ENCODE assay signal across 11 mouse cellular contexts in genomic region chr10:121430764-121431540, GRCm38 (mm10). TPM values are rescaled to one million over a fixed set of nuclear protein-coding genes. Genes with fewer than 3 reads are reported as not detected.
A peak's percentile ranks its signal among the peaks of the same experiment; 100 is the strongest.
DNase-seq lines count a peak whose midpoint lies in the region; ATAC-seq and TF ChIP-seq lines count a peak whose summit lies in the region.
"Had no signal": no experiment of that assay in that cellular context is flagged by ENCODE, and none has a peak within 500 bp of the region (broad histone marks: within the 10 kb centered on the region; RNA-seq: fewer than 3 reads in every experiment).

No protein-coding gene starts in this region.

- DNase-seq in kidney, adult 2 months = peak; percentile 47
- no peak for DNase-seq in kidney, adult 11 months
- DNase-seq in testis, postnatal 10 days (ENCODE audit: low spot score) = no peak
- DNase-seq in limb, embryonic 11.5 days (ENCODE audit: low spot score) = no peak
- no peak for DNase-seq in spleen, adult 12 weeks (ENCODE audit: low spot score)
- no peak for DNase-seq in layer of hippocampus, adult 9-10 months (ENCODE audit: low spot score)
- no peak for DNase-seq in embryo, embryonic 10 days (ENCODE audit: low spot score)
- DNase-seq: cerebellum, postnatal 25 days had no signal

- no peak for ATAC-seq in limb, embryonic 11.5 days (ENCODE audit: insufficient number of reproducible peaks, low FRiP score, low TSS enrichment, low read depth)
- ATAC-seq: forebrain, embryonic 15.5 days had no signal

- H3K36me3 ChIP-seq in kidney, adult 2 months (ENCODE audit: control insufficient read depth, insufficient read depth, low read length) = no peaks in the 10 kb centered on the region
- H3K36me3 ChIP-seq in testis, adult 2 months (ENCODE audit: control insufficient read depth, insufficient read depth, low read length) = no peaks in the 10 kb centered on the region
- 0 out of 2 replicates have a peak, but pooled peaks cover 2% of the 10 kb centered on the region for H3K36me3 ChIP-seq in limb, embryonic 11.5 days (ENCODE audit: control insufficient read depth, insufficient read depth, low read length)
- H3K36me3 ChIP-seq: forebrain, embryonic 15.5 days had no signal

- 0 out of 2 replicates have a peak overlapping the region, but pooled peaks have one; percentile 41 for H3K4me2 ChIP-seq in limb, embryonic 11.5 days (ENCODE audit: low read depth, severe bottlenecking)
- H3K4me2 ChIP-seq: forebrain, embryonic 15.5 days had no signal

- H3K4me3 ChIP-seq in kidney, adult 2 months (ENCODE audit: insufficient read depth, low read depth, low read length) = no peak overlapping the region
- H3K4me3 ChIP-seq in testis, adult 2 months (ENCODE audit: control insufficient read depth, low read depth, low read length) = no peak overlapping the region
- no peak overlapping the region for H3K4me3 ChIP-seq in limb, embryonic 11.5 days (ENCODE audit: low read depth, low read length)
- H3K4me3 ChIP-seq: forebrain, embryonic 15.5 days had no signal

- H3K27me3 ChIP-seq in kidney, adult 2 months (replicated peaks; ENCODE audit: control insufficient read depth, insufficient read depth, low read length) = no peaks in the 10 kb centered on the region
- H3K27me3 ChIP-seq in testis, adult 2 months (ENCODE audit: control insufficient read depth, insufficient read depth, low read length) = no peaks in the 10 kb centered on the region
- no peaks in the 10 kb centered on the region for H3K27me3 ChIP-seq in limb, embryonic 11.5 days (ENCODE audit: control insufficient read depth, insufficient read depth, low read length)
- H3K27me3 ChIP-seq: forebrain, embryonic 15.5 days had no signal

- TF ChIP-seq CTCF in kidney, adult 2 months (conservative IDR thresholded peaks at IDR 0.05; ENCODE audit: insufficient read depth, insufficient read length, low read depth, low read length) = no peak
- no peak for TF ChIP-seq CTCF in testis, adult 2 months (IDR thresholded peaks at IDR 0.05; ENCODE audit: control insufficient read depth, insufficient read depth, insufficient replicate concordance, low read depth, low read length)

- H3K9me3 ChIP-seq in limb, embryonic 11.5 days (ENCODE audit: control insufficient read depth, low read length) = no peaks in the 10 kb centered on the region
- H3K9me3 ChIP-seq: forebrain, embryonic 15.5 days; megakaryocyte, embryonic 14.5 days had no signal

- no peak overlapping the region for H3K9ac ChIP-seq in limb, embryonic 11.5 days (ENCODE audit: low read length)
- H3K9ac ChIP-seq: forebrain, embryonic 15.5 days had no signal

- WGBS in kidney, adult 2 months = 50% methylated on average over 15 of the region's 15 CpGs
- WGBS in limb, embryonic 11.5 days = 66% methylated on average over 15 of the region's 15 CpGs

- peaks cover 47% of the 10 kb centered on the region for H3K4me1 ChIP-seq in kidney, adult 2 months (ENCODE audit: control insufficient read depth, insufficient read depth, low read length)
- peaks cover 2% of the 10 kb centered on the region; the same call in 1 of the 2 replicates for H3K4me1 ChIP-seq in testis, adult 2 months (ENCODE audit: control insufficient read depth, insufficient read depth, low read length)
- peaks cover 64% of the 10 kb centered on the region for H3K4me1 ChIP-seq in limb, embryonic 11.5 days (ENCODE audit: control insufficient read depth, insufficient read depth, low read length)

- peak overlapping the region; percentile 76 for H3K27ac ChIP-seq in kidney, adult 2 months (ENCODE audit: insufficient read depth, low read depth, low read length)
- 0 out of 2 replicates have a peak overlapping the region, but pooled peaks have one; percentile 43 for H3K27ac ChIP-seq in testis, adult 2 months (ENCODE audit: control insufficient read depth, insufficient read depth, low read depth, low read length)
- H3K27ac ChIP-seq in limb, embryonic 11.5 days (replicated peaks; ENCODE audit: low read depth, low read length) = peak overlapping the region; percentile 82; the same call in 1 of the 2 replicates
- H3K27ac ChIP-seq: forebrain, embryonic 15.5 days had no signal

- TF ChIP-seq POLR2A in kidney, adult 2 months (IDR thresholded peaks at IDR 0.05; ENCODE audit: low read depth, low read length) = no peak
- TF ChIP-seq POLR2A in testis, adult 2 months (IDR thresholded peaks at IDR 0.05; ENCODE audit: control insufficient read depth, low read depth, low read length) = no peak

RNA-seq across cellular contexts. Expression of gene Rassf3, which starts 45.2 kb away (rescaled TPM):
- polyA plus RNA-seq in kidney, adult 2 months (2012; rRNA removed) = 31.1 and 35.3 TPM in 2 replicates
- 2.0 and 2.1 TPM in 2 replicates for polyA plus RNA-seq in testis, adult 2 months (2012; rRNA removed)
- 16.5 and 17.2 TPM in 2 replicates for polyA plus RNA-seq in limb, embryonic 11.5 days (2014; fragmentation: Nextera tagmentation; extraction: Ambion mirVana)
